Mouse (Mus musculus): Measurements from ENCODE around the gene Rarg. TPM values are rescaled to one million over a fixed set of nuclear protein-coding genes. Genes with fewer than 3 reads are reported as not detected.

The Rarg gene
- total RNA-seq, 1 experiment = 115 TPM

- in situ Hi-C loops (cut with MboI; ENCODE audit: low sequenced_read_pairs in 2 of 2, unreplicated experiment in 2 of 2) = no loop called here
- DNase-seq (ENCODE audit: low read depth, low spot score) = no peak
- H3K9me3 ChIP-seq (ENCODE audit: control insufficient read depth, insufficient read depth, low read depth, low read length) = no peaks in the 10 kb centered on the region
- peak overlapping the region; percentile 60 to 71; a peak in 3 of 4 replicates for H3K4me3 ChIP-seq (ENCODE audit: insufficient read depth in 1 of 2, low read depth in 1 of 2, low read length in 2 of 2, poor library complexity in 1 of 2, severe bottlenecking in 1 of 2)
- H3K9ac ChIP-seq (ENCODE audit: insufficient read depth, low read depth, low read length, poor library complexity, severe bottlenecking) = peak overlapping the region; percentile 54; the same call in 1 of the 2 replicates
- TF ChIP-seq ZC3H11A (IDR thresholded peaks at IDR 0.05; ENCODE audit: borderline replicate concordance, low read depth, low read length) = no peak
- TF ChIP-seq CHD2 (IDR thresholded peaks at IDR 0.05; ENCODE audit: low read depth, low read length) = no peak
- no peak for TF ChIP-seq MAFK (IDR thresholded peaks at IDR 0.05; ENCODE audit: insufficient read depth, low read depth, low read length)
- no peak for TF ChIP-seq HCFC1 (IDR thresholded peaks at IDR 0.05; ENCODE audit: borderline replicate concordance, insufficient read depth, low read length)
- TF ChIP-seq ZNF384 (IDR thresholded peaks at IDR 0.05; ENCODE audit: low read depth, low read length) = no peak
- H3K36me3 ChIP-seq (ENCODE audit: control insufficient read depth, insufficient read depth, low read length, poor library complexity, severe bottlenecking) = no peaks in the 10 kb centered on the region
- no peak overlapping the region for H3K27ac ChIP-seq (ENCODE audit: insufficient read depth, low read depth, low read length, poor library complexity, severe bottlenecking)
- peaks cover 6 to 13% of the 10 kb centered on the region in 2 experiments; a peak in 3 of 4 replicates for H3K4me1 ChIP-seq (ENCODE audit: control insufficient read depth in 2 of 2, insufficient read depth in 2 of 2, low read length in 2 of 2, poor library complexity in 1 of 2)
Observed at GRCm38 (mm10) chr15:102224992-102225617, 32.2 kb downstream of the Rarg start.

GRCm38 (mm10) chr15:102224186-102224991, 32.9 kb downstream of the Rarg start:
- peak overlapping the region; percentile 60 to 71 for H3K4me3 ChIP-seq (ENCODE audit: insufficient read depth in 1 of 2, low read depth in 1 of 2, low read length in 2 of 2, poor library complexity in 1 of 2, severe bottlenecking in 1 of 2)
- no peaks in the 10 kb centered on the region for H3K9me3 ChIP-seq (ENCODE audit: control insufficient read depth, insufficient read depth, low read depth, low read length)
- no peak overlapping the region for H3K27ac ChIP-seq (ENCODE audit: insufficient read depth, low read depth, low read length, poor library complexity, severe bottlenecking)
- DNase-seq (ENCODE audit: low read depth, low spot score) = no peak
- H3K9ac ChIP-seq (ENCODE audit: insufficient read depth, low read depth, low read length, poor library complexity, severe bottlenecking) = peak overlapping the region; percentile 57; the same call in 1 of the 2 replicates
- in situ Hi-C loops (cut with MboI; ENCODE audit: low sequenced_read_pairs in 2 of 2, unreplicated experiment in 2 of 2) = no loop called here
- TF ChIP-seq CHD2 (IDR thresholded peaks at IDR 0.05; ENCODE audit: low read depth, low read length) (no peak), ZNF384 (IDR thresholded peaks at IDR 0.05; ENCODE audit: low read depth, low read length) (0 out of 2 replicates have a peak, but pooled peaks have one; percentile 5), ZC3H11A (IDR thresholded peaks at IDR 0.05; ENCODE audit: borderline replicate concordance, low read depth, low read length) (peak; percentile 53; the same call in 1 of the 2 replicates)
- peaks cover 6 to 13% of the 10 kb centered on the region in 2 experiments; a peak in 3 of 4 replicates for H3K4me1 ChIP-seq (ENCODE audit: control insufficient read depth in 2 of 2, insufficient read depth in 2 of 2, low read length in 2 of 2, poor library complexity in 1 of 2)
- no peaks in the 10 kb centered on the region for H3K36me3 ChIP-seq (ENCODE audit: control insufficient read depth, insufficient read depth, low read length, poor library complexity, severe bottlenecking)

GRCm38 (mm10) chr15:102222386-102222785, 34.9 kb downstream of the Rarg start:
- peaks cover 5 to 11% of the 10 kb centered on the region in 2 experiments; a peak in 3 of 4 replicates for H3K4me1 ChIP-seq (ENCODE audit: control insufficient read depth in 2 of 2, insufficient read depth in 2 of 2, low read length in 2 of 2, poor library complexity in 1 of 2)
- H3K27ac ChIP-seq (ENCODE audit: insufficient read depth, low read depth, low read length, poor library complexity, severe bottlenecking) = no peak overlapping the region
- DNase-seq (ENCODE audit: low read depth, low spot score) = no peak
- H3K36me3 ChIP-seq (ENCODE audit: control insufficient read depth, insufficient read depth, low read length, poor library complexity, severe bottlenecking) = peaks cover 6% of the 10 kb centered on the region; the same call in 1 of the 2 replicates
- in situ Hi-C loops (cut with MboI; ENCODE audit: low sequenced_read_pairs in 2 of 2, unreplicated experiment in 2 of 2) = no loop called here
- no peaks in the 10 kb centered on the region for H3K9me3 ChIP-seq (ENCODE audit: control insufficient read depth, insufficient read depth, low read depth, low read length)
- H3K9ac ChIP-seq (ENCODE audit: insufficient read depth, low read depth, low read length, poor library complexity, severe bottlenecking) = no peak overlapping the region; the same call in 1 of the 2 replicates
- H3K4me3 ChIP-seq (ENCODE audit: insufficient read depth in 1 of 2, low read depth in 1 of 2, low read length in 2 of 2, poor library complexity in 1 of 2, severe bottlenecking in 1 of 2) = peak overlapping the region; percentile 31 to 55; a peak in 1 of 4 replicates
- TF ChIP-seq MAFK (IDR thresholded peaks at IDR 0.05; ENCODE audit: insufficient read depth, low read depth, low read length) = no peak
- TF ChIP-seq HCFC1 (IDR thresholded peaks at IDR 0.05; ENCODE audit: borderline replicate concordance, insufficient read depth, low read length) = no peak
- TF ChIP-seq ZNF384 (IDR thresholded peaks at IDR 0.05; ENCODE audit: low read depth, low read length) = no peak
- TF ChIP-seq CHD2 (IDR thresholded peaks at IDR 0.05; ENCODE audit: low read depth, low read length) = no peak
- TF ChIP-seq ZC3H11A (IDR thresholded peaks at IDR 0.05; ENCODE audit: borderline replicate concordance, low read depth, low read length) = no peak

GRCm38 (mm10) chr15:102217325-102217724, 40.0 kb downstream of the Rarg start:
- in situ Hi-C loops (cut with MboI; ENCODE audit: low sequenced_read_pairs in 2 of 2, unreplicated experiment in 2 of 2) = no loop called here
- H3K36me3 ChIP-seq (ENCODE audit: control insufficient read depth, insufficient read depth, low read length, poor library complexity, severe bottlenecking) = peaks cover 34% of the 10 kb centered on the region

More at GRCm38 (mm10) chr15:102217325-102217724, 40.0 kb downstream of the Rarg start:
- H3K9me3 ChIP-seq (ENCODE audit: control insufficient read depth, insufficient read depth, low read depth, low read length) = no peaks in the 10 kb centered on the region
- no peak overlapping the region for H3K4me3 ChIP-seq (ENCODE audit: insufficient read depth in 1 of 2, low read depth in 1 of 2, low read length in 2 of 2, poor library complexity in 1 of 2, severe bottlenecking in 1 of 2)
- peak overlapping the region; percentile 3; the same call in 1 of the 2 replicates for H3K9ac ChIP-seq (ENCODE audit: insufficient read depth, low read depth, low read length, poor library complexity, severe bottlenecking)
- no peak for TF ChIP-seq ZNF384 (IDR thresholded peaks at IDR 0.05; ENCODE audit: low read depth, low read length)
- peaks cover 19 to 39% of the 10 kb centered on the region in 2 experiments for H3K4me1 ChIP-seq (ENCODE audit: control insufficient read depth in 2 of 2, insufficient read depth in 2 of 2, low read length in 2 of 2, poor library complexity in 1 of 2)
- H3K27ac ChIP-seq (ENCODE audit: insufficient read depth, low read depth, low read length, poor library complexity, severe bottlenecking) = no peak overlapping the region
- DNase-seq (ENCODE audit: low read depth, low spot score) = no peak

Measured in ES-E14 (cell line).